Mouse (Mus musculus) adrenal gland, postnatal 10 days (tissue): ENCODE results near the gene Sco2. TPM values are rescaled to one million over a fixed set of nuclear protein-coding genes. Genes with fewer than 3 reads are reported as not detected.

Source experiments
- DNase-seq: peaks from one replicate; pipeline ENCODE4 v3.0.0; 2021; ENCODE audit warnings: mixed read lengths
- total RNA-seq, 2 experiments: library from RNA; stranded (reverse); gene quantifications; 2 replicates each; pipeline ENCODE4 v1.2.3; 2021

Sco2 gene
- total RNA-seq, 2 experiments from 2014 or later = 34.7 to 43.7 TPM

- peak; percentile 92 for DNase-seq
Observed at GRCm38 (mm10) chr15:89373027-89373761, 452 bp downstream of the Sco2 start.

GRCm38 (mm10) chr15:89372536-89372935, 1.1 kb downstream of the Sco2 start:
- DNase-seq = no peak

GRCm38 (mm10) chr15:89372068-89372467, 1.6 kb downstream of the Sco2 start:
- DNase-seq = no peak

- DNase-seq = no peak
Observed at GRCm38 (mm10) chr15:89365141-89365551, 8.5 kb downstream of the Sco2 start.

GRCm38 (mm10) chr15:89363051-89363450, 10.6 kb downstream of the Sco2 start:
- DNase-seq = no peak

GRCm38 (mm10) chr15:89358784-89359183, 14.9 kb downstream of the Sco2 start:
- DNase-seq = no peak

GRCm38 (mm10) chr15:89356372-89356771, 17.3 kb downstream of the Sco2 start:
- peak; percentile 89 for DNase-seq

- DNase-seq = peak; percentile 98
Observed at GRCm38 (mm10) chr15:89355241-89356187, 18.1 kb downstream of the Sco2 start, which contains the start of the genes Lmf2 and Ncaph2. TSS of gene Lmf2 (minus strand) at chr15:89355659. TSS of gene Ncaph2 (plus strand) at chr15:89355719.

GRCm38 (mm10) chr15:89354455-89354854, 19.2 kb downstream of the Sco2 start:
- no peak for DNase-seq

- DNase-seq = no peak
Observed at GRCm38 (mm10) chr15:89353837-89354236, 19.8 kb downstream of the Sco2 start.

- DNase-seq = peak; percentile 40
Observed at GRCm38 (mm10) chr15:89352795-89353194, 20.9 kb downstream of the Sco2 start.

- DNase-seq = no peak
Observed at GRCm38 (mm10) chr15:89352054-89352453, 21.6 kb downstream of the Sco2 start.

- DNase-seq = no peak
Observed at GRCm38 (mm10) chr15:89351302-89351701, 22.3 kb downstream of the Sco2 start.

- DNase-seq = no peak
Observed at GRCm38 (mm10) chr15:89350447-89350846, 23.2 kb downstream of the Sco2 start.

- no peak for DNase-seq
Observed at GRCm38 (mm10) chr15:89343325-89343724, 30.3 kb downstream of the Sco2 start.

- no peak for DNase-seq
Observed at GRCm38 (mm10) chr15:89341678-89342077, 32.0 kb downstream of the Sco2 start.

GRCm38 (mm10) chr15:89340136-89340535, 33.5 kb downstream of the Sco2 start:
- no peak for DNase-seq

GRCm38 (mm10) chr15:89339696-89340095, 34.0 kb downstream of the Sco2 start:
- DNase-seq = no peak

GRCm38 (mm10) chr15:89336422-89336821, 37.2 kb downstream of the Sco2 start:
- no peak for DNase-seq

GRCm38 (mm10) chr15:89334774-89335537, 38.7 kb downstream of the Sco2 start:
- no peak for DNase-seq

GRCm38 (mm10) chr15:89334271-89334670, 39.4 kb downstream of the Sco2 start, which contains the start of gene Miox:
TSS of gene Miox (plus strand) at chr15:89334398.
- DNase-seq = no peak

- DNase-seq = no peak
Observed at GRCm38 (mm10) chr15:89326441-89326840, 47.2 kb downstream of the Sco2 start.
